Mouse (Mus musculus) hindbrain, embryonic 11.5 days (tissue): Measurements from ENCODE around the gene Speer4b. TPM values are rescaled to one million over a fixed set of nuclear protein-coding genes. Genes with fewer than 3 reads are reported as not detected.

Experiments used
- ATAC-seq: fragments of 200-750 bp; cut with Nextera tagmentation; 2 replicates; pipeline ENCODE4 v1.8.0; 2017; ENCODE audit warnings: mild to moderate bottlenecking, moderate TSS enrichment, moderate library complexity; ENCODE audit not compliant: low FRiP score
- DNase-seq: peaks from one replicate; pipeline ENCODE4 v3.0.0-alpha.2; 2015; ENCODE audit warnings: low spot score
- H3K27ac ChIP-seq: fragments of 300-500 bp; sonication (generic); 2 replicates; pipeline ENCODE4 v1.5.1; 2014; ENCODE audit warnings: mild to moderate bottlenecking, low read depth, low read length
- H3K27me3 ChIP-seq: fragments of 300-500 bp; sonication (generic); 2 replicates; pipeline ENCODE4 v1.6.1; 2014; ENCODE audit warnings: mild to moderate bottlenecking, low read length, moderate library complexity, mixed read lengths; ENCODE audit not compliant: control insufficient read depth, insufficient read depth
- H3K36me3 ChIP-seq: fragments of 300-500 bp; sonication (generic); 2 replicates; pipeline ENCODE4 v1.6.1; 2014; ENCODE audit warnings: mild to moderate bottlenecking, low read length, moderate library complexity, mixed read lengths; ENCODE audit not compliant: control insufficient read depth, insufficient read depth
- H3K4me1 ChIP-seq: fragments of 300-500 bp; sonication (generic); replicated peaks from 2 replicates; pipeline ENCODE4 v1.6.1; 2014; ENCODE audit warnings: low read length, mixed read lengths; ENCODE audit not compliant: control insufficient read depth, insufficient read depth
- H3K4me2 ChIP-seq: fragments of 300-500 bp; sonication (generic); replicated peaks from 2 replicates; pipeline ENCODE4 v1.6.1; 2014; ENCODE audit warnings: mild to moderate bottlenecking, low read depth, low read length
- H3K4me3 ChIP-seq: fragments of 300-500 bp; sonication (generic); 2 replicates; pipeline ENCODE4 v1.5.1; 2014; ENCODE audit warnings: low read depth, low read length
- H3K9ac ChIP-seq: fragments of 300-500 bp; sonication (generic); 2 replicates; pipeline ENCODE4 v1.6.1; 2014; ENCODE audit warnings: low read depth, low read length
- H3K9me3 ChIP-seq: fragments of 300-500 bp; sonication (generic); 2 replicates; pipeline ENCODE4 v1.6.1; 2016; ENCODE audit warnings: low read length; ENCODE audit not compliant: control insufficient read depth
- WGBS: fragments of 180-500 bp; shearing (Covaris S2); extraction: QIAGEN DNeasy Blood & Tissue Kit; methylation state at CpG from one replicate; pipeline ENCODE4 v1.1.7; 2014; 5-methylcytosine and 5-hydroxymethylcytosine counted together
- polyA plus RNA-seq: library from polyadenylated mRNA; unstranded; fragments of >200 nt; fragmentation: Nextera tagmentation; extraction: Ambion mirVana; gene quantifications from 2 replicates; pipeline ENCODE4 v1.2.1, GENCODE M21; 2014

Speer4b gene
- polyA plus RNA-seq, 1 experiment from 2014 or later = 0.36 TPM

- Histone ChIP-seq H3K9ac (no peak overlapping the region), H3K27me3 (no peaks in the 10 kb centered on the region), H3K4me1 (no peaks in the 10 kb centered on the region), H3K4me2 (no peak overlapping the region), H3K4me3 (no peak overlapping the region), H3K9me3 (no peaks in the 10 kb centered on the region), H3K36me3 (no peaks in the 10 kb centered on the region), H3K27ac (no peak overlapping the region)
- DNase-seq (no peak), ATAC-seq (no peak)
- 65% methylated on average over 1 of the region's 1 CpGs for WGBS
Observed at GRCm38 (mm10) chr5:27457686-27458085, 43.6 kb downstream of the Speer4b start.

- DNase-seq (no peak), ATAC-seq (no peak)
- H3K36me3 ChIP-seq = no peaks in the 10 kb centered on the region
- WGBS = 90% methylated on average over 1 of the region's 1 CpGs
- H3K4me1 ChIP-seq = no peaks in the 10 kb centered on the region
- no peaks in the 10 kb centered on the region for H3K9me3 ChIP-seq
- H3K9ac ChIP-seq = no peak overlapping the region
- H3K4me3 ChIP-seq = no peak overlapping the region
- H3K4me2 ChIP-seq = no peak overlapping the region
- no peaks in the 10 kb centered on the region for H3K27me3 ChIP-seq
- no peak overlapping the region for H3K27ac ChIP-seq
Observed at GRCm38 (mm10) chr5:27456981-27457380, 44.3 kb downstream of the Speer4b start.

GRCm38 (mm10) chr5:27454386-27454785 lies 46.9 kb downstream of the Speer4b start:
- no peak overlapping the region for H3K4me3 ChIP-seq
- H3K9me3 ChIP-seq = no peaks in the 10 kb centered on the region
- no peak overlapping the region for H3K9ac ChIP-seq
- no peak overlapping the region for H3K4me2 ChIP-seq
- no peaks in the 10 kb centered on the region for H3K4me1 ChIP-seq
- no peaks in the 10 kb centered on the region for H3K27me3 ChIP-seq
- H3K36me3 ChIP-seq = no peaks in the 10 kb centered on the region
- DNase-seq (no peak), ATAC-seq (no peak)
- 82% methylated on average over 3 of the region's 3 CpGs for WGBS
- no peak overlapping the region for H3K27ac ChIP-seq

- ATAC-seq (no peak), DNase-seq (no peak)
- Histone ChIP-seq H3K36me3 (no peaks in the 10 kb centered on the region), H3K4me1 (no peaks in the 10 kb centered on the region), H3K4me2 (no peak overlapping the region), H3K9ac (no peak overlapping the region), H3K9me3 (no peaks in the 10 kb centered on the region), H3K27me3 (no peaks in the 10 kb centered on the region), H3K4me3 (no peak overlapping the region), H3K27ac (no peak overlapping the region)
- 43% methylated on average over 3 of the region's 3 CpGs for WGBS
Observed at GRCm38 (mm10) chr5:27453201-27453845, 47.9 kb downstream of the Speer4b start.
